Mouse (Mus musculus) gastrocnemius, postnatal 36 days (tissue): Measurements from ENCODE around the gene Atp6v0a2. TPM values are rescaled to one million over a fixed set of nuclear protein-coding genes. Genes with fewer than 3 reads are reported as not detected.
"Not testable (repeated sequence)": the region's sequence is repeated elsewhere in the genome, so short reads cannot be mapped to it uniquely, and the experiment has no call there.

Experiments
- DNase-seq, 2 experiments: peaks; one replicate each; pipeline ENCODE4 v3.0.0; 2022
- intact Hi-C: fragments of 180-260 bp; cut with DNase I; formaldehyde crosslinking; loops from one replicate; pipeline ENCODE4 v1.15.1; 2025
- total RNA-seq, 2 experiments: library from RNA; stranded (reverse); gene quantifications; 2 replicates each; pipeline ENCODE4 v1.2.3; 2021

Atp6v0a2 gene
- total RNA-seq, 2 experiments from 2014 or later = 28.4 to 30.6 TPM

DNA sequence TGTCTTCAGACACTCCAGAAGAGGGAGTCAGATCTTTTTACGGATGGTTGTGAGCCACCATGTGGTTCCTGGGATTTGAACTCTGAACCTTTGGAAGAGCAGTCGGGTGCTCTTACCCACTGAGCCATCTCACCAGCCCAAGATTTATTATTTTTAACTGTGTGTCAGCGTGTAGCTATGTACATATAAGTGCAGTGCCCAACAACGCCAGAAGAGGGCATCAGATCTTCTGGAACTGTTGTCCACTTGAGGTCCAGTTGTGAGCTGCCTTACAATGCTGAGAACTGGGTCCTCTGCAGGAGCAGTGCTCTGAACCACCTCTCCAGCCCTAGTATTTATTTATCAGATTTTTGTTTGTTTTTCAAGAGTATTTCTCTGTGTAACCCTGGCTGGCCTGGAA is 6.7 kb downstream of the Atp6v0a2 start:
- DNase-seq, intact Hi-C loops: not testable (repeated sequence)

DNA sequence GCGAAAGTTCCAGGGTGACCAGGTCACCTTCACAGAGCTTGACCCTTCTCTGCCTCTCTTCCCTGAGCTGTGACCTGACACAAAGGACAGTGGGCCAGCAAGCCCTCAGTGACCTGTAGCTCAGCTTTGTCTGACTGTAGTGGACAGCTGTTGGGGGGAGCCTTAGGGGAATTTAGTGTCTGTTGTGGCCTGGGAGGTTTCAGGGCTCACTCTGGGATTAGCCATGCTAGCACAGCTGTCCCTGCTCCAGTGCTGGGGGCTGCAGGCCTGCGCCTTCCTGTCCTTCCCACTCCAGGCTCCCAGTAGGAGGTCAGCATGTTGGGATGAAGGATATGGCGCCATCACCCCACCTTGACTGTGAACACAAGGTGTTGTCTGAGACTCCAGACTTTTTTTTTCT is 7.8 kb downstream of the Atp6v0a2 start:
- no peak for DNase-seq
- intact Hi-C loops = no loop called here

DNA sequence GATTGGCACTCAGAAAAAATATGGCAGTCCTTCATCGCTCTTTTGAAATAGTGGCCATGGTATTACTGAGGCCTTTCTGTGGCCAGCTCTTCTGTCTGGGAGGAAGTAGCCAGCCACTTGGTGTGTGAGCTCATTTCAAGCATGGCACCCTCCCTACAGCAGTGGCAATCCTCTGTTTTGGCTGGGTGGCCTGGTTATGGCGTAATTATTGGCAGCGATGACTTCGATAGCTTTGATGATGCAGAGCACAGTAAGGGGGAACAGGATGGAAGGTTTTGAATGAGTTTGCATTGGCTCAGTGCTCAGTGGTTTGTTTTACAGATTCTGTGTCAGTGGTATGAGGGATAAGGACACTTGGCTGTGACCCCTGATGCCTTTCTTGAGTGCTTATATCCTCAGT is 8.3 kb downstream of the Atp6v0a2 start:
- no peak for DNase-seq
- intact Hi-C loops = no loop called here

DNA sequence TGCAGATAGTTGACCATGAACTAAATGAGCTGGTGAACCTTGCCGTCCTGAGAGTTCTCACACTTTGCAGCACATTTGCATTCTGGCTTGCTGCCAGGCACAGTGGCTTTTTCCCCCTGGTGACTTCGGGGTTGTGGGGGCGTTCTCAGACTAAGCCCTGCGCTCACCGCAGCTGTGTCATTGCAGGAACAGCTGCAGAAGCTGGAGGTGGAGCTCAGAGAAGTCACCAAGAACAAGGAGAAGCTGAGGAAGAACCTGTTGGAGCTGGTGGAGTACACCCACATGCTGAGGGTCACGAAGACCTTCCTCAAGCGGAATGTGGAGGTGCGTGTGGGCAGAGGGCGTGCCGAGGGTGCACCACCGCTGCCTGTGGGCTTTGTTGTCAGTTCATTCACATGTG is 8.9 kb downstream of the Atp6v0a2 start:
- intact Hi-C loops = no loop called here
- no peak for DNase-seq

DNA sequence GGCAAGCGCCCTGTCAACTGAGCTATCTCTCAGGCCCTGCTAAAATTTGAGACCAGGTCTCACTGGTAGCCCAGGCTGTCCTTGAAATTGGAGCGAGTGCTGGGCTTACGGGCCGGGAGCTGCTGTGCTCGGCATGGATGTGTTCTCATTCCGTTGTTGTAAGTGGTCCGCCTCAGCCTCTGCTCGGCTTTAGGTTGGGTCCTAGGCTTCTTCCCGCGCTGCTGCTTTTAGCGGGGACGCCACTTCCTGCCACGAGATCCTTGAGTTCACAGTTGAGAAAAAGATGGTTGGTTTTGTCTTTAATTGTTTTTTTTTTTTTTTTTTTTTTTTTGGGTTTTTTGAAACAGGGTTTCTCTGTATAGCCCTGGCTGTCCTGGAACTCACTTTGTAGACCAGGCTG is 9.5 kb downstream of the Atp6v0a2 start:
- intact Hi-C loops = no loop called here
- DNase-seq = no peak

DNA sequence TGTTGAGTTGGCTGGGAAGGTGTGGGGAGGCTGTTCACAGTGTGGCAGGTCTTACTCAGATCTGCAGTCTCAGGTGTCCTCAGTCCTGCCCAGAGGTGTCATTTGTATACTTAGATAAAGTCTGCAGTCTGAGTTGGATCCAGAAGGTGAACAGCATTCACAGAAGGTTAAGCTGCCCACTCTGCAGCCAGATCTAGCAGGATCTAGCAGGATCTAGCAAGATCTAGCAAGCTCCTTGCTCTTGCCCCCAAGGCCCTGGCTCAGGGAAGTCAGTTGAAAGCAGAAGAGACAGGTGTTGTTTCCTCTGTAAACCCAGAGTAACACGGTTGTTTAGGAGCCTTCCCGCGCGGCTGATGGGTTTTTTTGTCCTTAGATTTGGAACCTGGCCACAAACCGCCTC is 85.4 kb downstream of the Atp6v0a2 start:
- DNase-seq = no peak
- intact Hi-C loops = no loop called here

GRCm38 (mm10) chr5:124715135-124715534 is 86.8 kb downstream of the Atp6v0a2 start:
- intact Hi-C loops = no loop called here
- no peak for DNase-seq

DNA sequence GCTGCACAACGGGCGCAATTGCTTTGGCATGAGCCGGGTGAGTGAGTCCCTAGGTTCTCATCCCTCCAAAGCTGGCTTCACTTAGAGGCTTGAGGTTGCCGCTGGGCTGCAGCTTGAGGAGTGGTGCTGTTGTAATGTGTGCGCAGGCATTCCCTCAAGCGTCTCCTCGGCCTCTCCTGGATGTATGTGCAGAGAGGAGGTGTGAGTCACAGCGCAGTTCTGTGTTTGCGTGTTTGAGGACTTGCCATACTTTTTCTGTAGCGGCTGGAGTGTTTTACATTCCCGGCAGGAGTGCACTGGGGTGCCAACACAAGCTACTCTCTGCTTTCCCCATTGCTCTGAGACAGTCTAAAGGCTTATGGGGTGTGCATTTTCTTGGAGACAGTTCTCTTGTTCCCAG is 89.6 kb downstream of the Atp6v0a2 start:
- intact Hi-C loops = no loop called here

DNA sequence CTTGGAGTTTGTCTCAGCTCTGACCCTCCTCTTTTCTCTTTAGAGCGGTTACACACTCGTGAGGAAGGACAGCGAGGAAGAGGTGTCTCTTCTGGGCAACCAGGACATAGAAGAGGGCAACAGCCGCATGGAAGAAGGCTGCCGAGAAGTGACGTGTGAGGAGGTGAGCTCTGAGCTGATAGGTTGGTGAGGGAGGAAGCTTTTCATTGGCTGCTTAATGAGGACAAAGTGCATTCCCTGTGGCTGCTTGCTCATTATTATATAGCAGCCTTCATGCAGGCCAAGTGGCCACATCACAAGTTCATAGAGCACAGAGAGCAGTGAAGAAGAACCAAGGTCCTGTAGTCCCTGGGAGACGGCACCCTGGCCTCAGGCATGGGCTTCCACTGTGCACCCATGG is 90.0 kb downstream of the Atp6v0a2 start:
- intact Hi-C loops = no loop called here
- DNase-seq = no peak

More for the DNA sequence above, 89.6 kb downstream of the Atp6v0a2 start:
- no peak for DNase-seq

- intact Hi-C loops = no loop called here
- no peak for DNase-seq
Measured at GRCm38 (mm10) chr5:124723125-124723524, 94.7 kb downstream of the Atp6v0a2 start.

GRCm38 (mm10) chr5:124724997-124725396 is 96.6 kb downstream of the Atp6v0a2 start, which contains the start of gene Dnah10:
Gene Dnah10 (plus strand): TSS chr5:124725085.
- intact Hi-C loops = no loop called here
- no peak for DNase-seq

DNA sequence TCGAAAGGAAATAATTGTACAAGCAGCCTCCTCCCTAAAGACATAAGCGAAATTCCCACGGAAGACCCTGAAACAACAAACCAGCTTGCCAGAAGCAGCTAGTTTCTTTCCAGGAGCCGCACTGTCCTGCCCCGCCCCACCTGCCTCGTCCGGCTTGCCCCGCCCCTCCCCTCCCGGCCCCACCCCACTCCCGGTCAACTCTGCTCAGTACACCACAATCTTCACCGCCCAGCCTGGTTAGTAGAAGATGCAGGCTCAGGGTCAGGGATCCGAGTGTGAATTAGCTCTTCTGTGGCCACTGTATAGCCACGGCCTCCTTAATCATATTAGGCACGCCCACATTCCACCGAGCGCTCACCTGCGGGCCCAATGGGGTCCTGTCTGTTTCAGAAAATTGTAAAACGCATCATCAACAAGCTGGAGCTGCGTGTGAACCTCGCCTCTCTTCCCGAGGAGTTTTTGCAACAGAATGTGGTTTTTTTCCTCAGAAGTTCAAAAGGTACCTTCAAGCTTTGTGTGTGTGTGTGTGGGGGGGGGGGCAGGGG is 101.4 kb downstream of the Atp6v0a2 start:
- intact Hi-C loops = no loop called here
- no peak for DNase-seq

DNA sequence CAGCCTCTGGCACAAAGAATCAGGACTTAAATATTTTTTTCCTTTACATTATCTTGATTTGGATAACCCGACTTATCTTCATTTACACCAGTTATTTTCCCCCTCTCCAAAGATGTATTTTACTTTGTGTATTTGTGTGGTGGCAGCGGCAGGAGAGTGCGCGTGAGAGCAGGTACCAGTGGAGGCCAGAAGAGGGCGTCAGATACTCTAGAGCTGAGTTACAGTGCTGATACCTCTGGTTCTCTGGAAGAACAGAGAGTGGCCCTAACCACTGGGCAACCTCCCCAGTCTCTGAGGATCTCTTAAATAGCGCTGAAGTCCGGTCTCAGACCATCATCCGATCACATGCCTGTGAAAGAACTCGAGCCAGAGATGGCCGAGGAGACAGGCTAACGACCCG is 105.6 kb downstream of the Atp6v0a2 start:
- intact Hi-C loops = no loop called here
- DNase-seq = no peak

- no peak for DNase-seq
- intact Hi-C loops = no loop called here
Measured at GRCm38 (mm10) chr5:124741898-124742599, 113.7 kb downstream of the Atp6v0a2 start.

DNA sequence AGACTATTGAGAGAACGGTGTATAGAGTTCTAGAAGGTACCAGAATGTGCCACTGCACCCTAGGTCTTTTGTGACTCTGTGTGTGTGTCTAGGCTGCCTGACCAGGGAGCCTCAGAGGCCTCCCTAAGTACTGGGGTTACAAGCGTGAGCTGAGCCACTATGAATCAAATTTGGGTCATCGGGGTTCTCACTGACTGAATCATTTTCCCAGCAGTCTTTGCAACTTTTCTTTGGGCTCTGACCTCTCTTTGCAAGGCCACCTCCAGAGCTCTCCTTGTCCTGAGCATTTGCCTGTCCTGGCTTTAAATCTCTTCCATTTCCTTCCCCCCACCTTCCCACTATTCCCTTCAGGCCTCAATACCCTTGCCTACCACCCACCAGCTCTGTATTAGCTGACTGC is 115.5 kb downstream of the Atp6v0a2 start:
- no peak for DNase-seq
- intact Hi-C loops = no loop called here

GRCm38 (mm10) chr5:124746220-124746619 is 117.8 kb downstream of the Atp6v0a2 start:
- intact Hi-C loops = no loop called here
- DNase-seq = no peak

GRCm38 (mm10) chr5:124748296-124748695 is 119.9 kb downstream of the Atp6v0a2 start:
- intact Hi-C loops = no loop called here
- no peak for DNase-seq

- DNase-seq = no peak
- intact Hi-C loops = no loop called here
Measured at GRCm38 (mm10) chr5:124751656-124752055, 123.3 kb downstream of the Atp6v0a2 start.

DNA sequence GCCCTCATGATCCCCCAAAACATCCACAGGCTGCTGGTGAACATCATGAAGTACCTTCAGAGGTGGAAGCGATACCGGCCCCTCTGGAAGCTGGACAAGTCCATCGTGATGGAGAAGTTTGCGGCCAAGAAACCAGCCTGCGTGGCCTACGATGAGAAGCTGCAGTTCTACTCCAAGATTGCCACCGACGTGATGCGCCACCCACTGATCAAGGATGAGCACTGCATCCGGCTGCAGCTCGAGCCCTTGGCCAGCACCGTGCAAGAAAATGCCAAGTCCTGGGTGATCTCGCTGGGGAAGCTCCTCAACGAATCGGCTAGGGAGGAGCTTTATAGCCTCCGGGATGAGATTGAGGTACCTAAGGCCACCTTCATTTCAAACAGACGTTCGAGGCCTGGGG is 132.6 kb downstream of the Atp6v0a2 start:
- intact Hi-C loops = no loop called here
- no peak for DNase-seq

- intact Hi-C loops = no loop called here
- no peak for DNase-seq
Measured at GRCm38 (mm10) chr5:124761787-124762186, 133.4 kb downstream of the Atp6v0a2 start.
